Mouse (Mus musculus) cerebellum, adult 18-20 months (tissue): ENCODE results near the gene Lsm4.

Experiments
- DNase-seq, 2 experiments: peaks; one replicate each; pipeline ENCODE4 v3.0.0; 2021

Lsm4 gene

GRCm38 (mm10) chr8:70673079-70673856, at the start of gene Lsm4:
Gene Lsm4, plus strand, starts transcription at chr8:70673248.
- peak; percentile 96 to 99 for DNase-seq

- peak; percentile 37 to 48 for DNase-seq
These were observed 47.9 kb upstream of the Lsm4 start for GRCm38 (mm10) chr8:70625104-70625503.

DNA sequence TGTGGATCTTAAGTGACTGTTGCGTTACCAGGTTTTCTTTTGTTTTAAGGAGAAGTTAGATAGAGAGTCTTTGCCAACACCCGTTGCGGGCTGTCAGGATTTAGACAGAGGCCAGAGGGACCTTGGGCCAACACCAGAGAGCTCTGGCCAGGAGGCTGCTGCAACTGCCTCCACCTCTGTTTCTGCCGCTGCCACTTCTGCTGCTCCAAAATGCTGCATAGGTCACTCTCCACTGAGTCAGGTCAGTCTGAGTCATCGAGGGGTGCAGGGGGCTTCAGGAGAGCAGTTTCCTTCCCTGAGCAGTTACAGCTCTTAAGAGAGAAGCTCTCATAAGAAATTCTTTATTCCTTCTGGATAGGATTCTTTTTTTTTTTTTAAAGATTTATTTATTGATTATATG, 46.0 kb upstream of the Lsm4 start:
- DNase-seq, result no peak

DNA sequence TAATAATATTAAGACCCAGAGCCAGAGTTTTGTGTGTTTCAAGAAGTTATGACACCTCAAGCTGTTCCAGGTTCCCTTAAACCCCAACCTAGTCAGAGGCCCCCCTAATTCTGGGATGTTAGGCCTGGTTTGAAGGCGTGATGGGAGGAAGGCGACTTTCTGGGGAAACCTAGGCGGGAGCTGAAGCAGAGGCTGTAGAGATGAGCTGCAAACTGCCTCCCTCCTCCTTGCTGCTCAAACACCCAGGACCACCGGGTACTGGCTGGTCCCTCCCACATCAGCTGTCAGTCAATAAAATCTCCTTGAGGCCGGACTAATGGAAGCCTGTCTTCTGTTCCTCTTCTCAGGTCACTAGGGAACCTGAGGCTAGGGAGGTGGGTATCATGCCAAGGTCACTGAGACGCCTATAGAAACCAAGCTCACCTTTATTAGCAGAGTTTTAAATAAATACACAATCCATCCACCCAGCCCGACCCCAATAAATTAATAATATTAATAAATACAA, 44.0 kb upstream of the Lsm4 start:
- no peak for DNase-seq

- peak; percentile 82 to 96 for DNase-seq
These were observed 43.2 kb upstream of the Lsm4 start for GRCm38 (mm10) chr8:70629574-70630531.

GRCm38 (mm10) chr8:70630532-70631381, 42.3 kb upstream of the Lsm4 start:
- peak in 1 of 2 experiments; percentile 22 for DNase-seq

- DNase-seq, result peak in 1 of 2 experiments; percentile 19
These were observed 41.6 kb upstream of the Lsm4 start for GRCm38 (mm10) chr8:70631436-70631835.

GRCm38 (mm10) chr8:70632346-70632892, 40.6 kb upstream of the Lsm4 start, which contains the start of gene Gdf15:
Gene Gdf15, minus strand, starts transcription at chr8:70632456.
- no peak for DNase-seq

GRCm38 (mm10) chr8:70634066-70634465, 39.0 kb upstream of the Lsm4 start:
- no peak for DNase-seq

- DNase-seq, result no peak
These were observed 37.5 kb upstream of the Lsm4 start for GRCm38 (mm10) chr8:70635527-70635926.

DNA sequence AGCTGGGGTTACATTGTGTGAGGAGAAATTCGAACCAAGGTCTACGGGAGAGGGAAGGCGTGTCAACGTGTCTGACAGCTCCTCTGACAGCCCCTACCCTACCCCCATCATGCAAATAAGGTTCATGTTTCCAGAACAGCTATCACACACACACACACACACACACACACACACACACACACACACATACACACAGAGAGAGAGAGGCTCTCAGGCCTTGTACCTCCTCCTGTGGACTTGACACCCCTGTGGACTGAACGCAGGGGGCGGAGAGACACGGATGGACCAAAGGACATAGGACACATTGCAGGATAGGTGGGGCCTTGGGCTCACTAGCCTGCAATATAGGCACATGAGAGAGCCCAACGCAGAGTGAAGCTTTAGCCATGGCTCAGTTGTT, 36.2 kb upstream of the Lsm4 start:
- no peak for DNase-seq

- no peak for DNase-seq
These were observed 34.3 kb upstream of the Lsm4 start for GRCm38 (mm10) chr8:70638752-70639151.

DNA sequence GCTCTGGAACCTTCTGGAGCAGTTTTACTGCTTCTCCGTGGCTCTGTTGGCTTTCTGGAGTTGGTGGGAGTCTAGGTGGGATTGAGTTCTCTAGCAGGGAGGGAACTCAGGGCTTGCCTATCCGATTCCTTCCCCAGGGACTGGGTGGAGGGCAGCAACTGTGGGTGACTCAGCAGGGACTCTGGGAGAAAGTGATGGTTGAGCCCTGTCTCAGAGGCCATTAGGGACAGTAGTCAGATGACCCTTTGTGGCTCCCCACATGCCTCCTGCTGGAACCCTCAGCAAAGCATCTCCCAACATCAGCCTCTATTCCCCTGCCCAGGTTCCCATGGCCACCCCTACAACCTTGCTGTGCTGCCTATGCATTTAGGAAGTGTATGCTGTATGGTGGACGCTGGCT, 30.0 kb upstream of the Lsm4 start:
- no peak for DNase-seq

DNA sequence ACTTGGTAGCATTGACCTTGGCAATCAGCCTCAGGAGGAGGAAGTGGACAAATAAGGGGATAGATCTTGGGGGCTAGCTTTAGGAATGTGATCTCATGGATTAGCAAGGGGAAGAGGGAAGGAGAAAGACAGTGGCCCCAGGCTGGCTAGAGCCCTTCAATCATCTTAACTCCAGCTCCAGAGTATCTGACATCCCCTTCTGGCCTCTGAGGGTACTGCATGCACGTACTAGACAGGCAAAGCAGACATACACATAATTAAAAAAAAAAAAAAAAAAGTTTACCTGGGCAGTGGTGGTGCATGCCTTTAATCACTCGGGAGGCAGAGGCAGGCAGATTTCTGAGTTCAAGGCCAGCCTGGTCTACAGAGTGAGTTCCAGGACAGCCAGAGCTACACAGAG, 29.0 kb upstream of the Lsm4 start:
- no peak for DNase-seq

GRCm38 (mm10) chr8:70645501-70646224, 27.4 kb upstream of the Lsm4 start:
- no peak for DNase-seq

DNA sequence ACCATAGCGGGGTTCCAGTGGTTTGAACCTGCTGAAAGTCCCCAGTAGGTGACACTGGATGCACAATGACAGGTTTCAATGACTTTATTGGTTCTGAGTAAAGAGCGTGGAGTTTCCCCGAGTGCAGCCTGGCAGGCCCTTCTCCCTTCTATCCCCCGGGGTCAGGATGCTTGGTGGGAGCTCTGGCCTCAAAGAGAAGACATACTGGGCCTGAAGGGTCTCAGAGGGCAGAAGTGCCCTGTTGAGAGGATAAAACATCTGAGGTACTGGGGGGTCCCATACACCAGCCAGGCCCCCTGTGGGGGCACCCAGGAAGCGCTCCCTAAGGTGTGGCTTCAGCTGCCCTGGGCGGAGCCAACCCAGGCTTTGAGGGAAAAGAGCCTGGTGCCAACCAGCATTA, 26.7 kb upstream of the Lsm4 start:
- no peak for DNase-seq

- no peak for DNase-seq
These were observed 26.3 kb upstream of the Lsm4 start for GRCm38 (mm10) chr8:70646775-70647174.

GRCm38 (mm10) chr8:70647343-70648163, 25.5 kb upstream of the Lsm4 start:
- DNase-seq, result no peak

DNA sequence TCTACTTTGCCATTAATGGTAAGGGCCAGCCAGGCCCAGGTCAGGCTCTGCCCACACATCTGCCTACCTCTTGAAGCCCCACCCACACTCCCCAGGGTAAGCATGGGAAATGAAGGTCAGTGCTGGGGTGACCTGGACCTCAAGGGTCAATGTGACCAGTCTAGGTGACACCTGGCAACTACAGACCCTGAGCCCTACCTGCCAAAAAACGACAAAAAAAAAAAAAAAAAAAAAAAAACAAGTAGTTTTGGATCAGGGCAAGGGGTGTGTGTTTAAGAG, 24.9 kb upstream of the Lsm4 start:
- no peak for DNase-seq

DNA sequence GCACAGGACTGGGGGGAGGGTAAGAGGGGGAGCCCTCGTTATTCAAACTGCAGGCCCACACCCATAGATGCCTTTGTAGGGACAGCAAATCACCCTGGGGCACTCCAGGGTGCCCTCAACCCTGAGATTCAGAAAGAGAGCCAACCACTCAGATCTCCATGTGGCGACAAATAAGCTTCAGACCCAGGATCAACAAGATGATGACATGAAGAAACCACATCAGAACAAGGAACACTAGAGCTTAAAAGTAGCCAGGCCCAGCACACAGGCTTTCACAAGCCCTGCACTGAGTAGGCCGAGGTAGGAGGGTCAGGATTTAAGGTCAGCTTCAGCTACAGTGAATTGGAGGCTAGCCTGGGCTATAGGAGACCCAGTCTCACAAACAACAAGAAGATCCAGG, 24.1 kb upstream of the Lsm4 start:
- no peak for DNase-seq

DNA sequence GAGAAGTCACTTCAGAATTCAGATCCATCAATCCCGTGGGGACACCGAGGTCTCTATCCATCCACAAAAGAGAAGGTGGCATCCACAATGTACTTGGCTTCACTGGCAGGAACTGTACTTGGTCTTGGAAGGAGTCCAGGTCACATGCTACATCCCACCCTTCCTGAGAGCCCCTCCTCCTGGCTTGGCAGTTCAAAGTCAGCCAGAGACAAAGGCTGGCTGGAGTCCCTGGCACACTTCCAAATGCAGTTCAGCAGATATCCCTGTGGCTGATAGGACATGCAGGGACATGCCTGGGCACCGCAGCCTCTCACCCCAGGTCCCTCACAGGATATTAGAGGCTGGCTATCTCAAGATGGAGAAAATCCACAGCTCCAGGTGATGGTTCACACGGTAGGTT, 23.7 kb upstream of the Lsm4 start:
- DNase-seq, result peak; percentile 52 to 56
